Mouse (Mus musculus) urinary bladder, postnatal 25 days (tissue): ENCODE measurements at regions not wholly inside any gene's neighbourhood (a gene's known extent, or its start where the extent isn't known, plus 50 kb on each side); places are given as distances from the start of the nearest gene placed in this dataset.
A peak's percentile ranks its signal among the peaks of the same experiment; 100 is the strongest.

Experiments used
- DNase-seq: peaks from one replicate; pipeline ENCODE4 v3.0.0; 2022; ENCODE audit warnings: low spot score

DNA sequence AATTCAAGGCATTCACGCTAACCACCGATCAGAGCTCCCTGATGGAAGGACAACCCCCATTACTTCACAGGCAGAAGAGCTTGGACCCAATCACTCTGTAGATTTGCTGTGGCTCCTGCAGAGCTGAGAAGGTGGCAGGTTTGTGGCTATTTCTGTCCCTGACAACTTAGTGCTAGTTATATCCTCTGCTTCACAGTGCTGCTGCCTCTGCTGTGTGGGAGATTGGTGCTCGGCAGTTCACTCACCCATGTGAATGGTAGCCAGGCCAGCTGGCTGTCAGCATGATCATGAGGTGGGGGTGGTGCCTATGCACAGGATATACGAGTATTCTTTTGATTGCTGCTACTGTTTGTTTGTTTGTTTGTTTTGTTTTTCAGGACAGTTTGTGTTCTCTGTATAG is 113.9 kb downstream of the Gm10131 start:
- no peak for DNase-seq

DNA sequence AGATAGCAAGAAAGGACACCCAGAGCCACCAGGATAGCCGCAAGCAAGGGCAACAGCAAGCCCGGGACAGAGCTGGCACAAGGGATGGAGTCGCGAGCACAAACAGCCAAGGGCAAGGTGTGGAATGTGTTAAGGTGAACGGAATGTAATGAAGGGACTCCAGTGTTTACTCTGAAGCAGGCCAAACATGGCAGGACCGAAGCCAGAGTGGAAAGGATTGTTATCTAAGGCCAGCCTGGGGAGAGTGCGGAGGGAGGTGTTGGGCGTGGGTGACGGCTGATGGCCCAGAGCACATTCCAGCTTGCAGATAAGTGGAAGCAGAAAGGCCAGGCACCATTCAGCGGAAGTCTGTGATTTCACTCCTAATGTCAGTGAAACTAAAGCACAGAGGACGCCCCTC is 118.6 kb downstream of the Gm10131 start:
- peak; percentile 43 for DNase-seq

DNA sequence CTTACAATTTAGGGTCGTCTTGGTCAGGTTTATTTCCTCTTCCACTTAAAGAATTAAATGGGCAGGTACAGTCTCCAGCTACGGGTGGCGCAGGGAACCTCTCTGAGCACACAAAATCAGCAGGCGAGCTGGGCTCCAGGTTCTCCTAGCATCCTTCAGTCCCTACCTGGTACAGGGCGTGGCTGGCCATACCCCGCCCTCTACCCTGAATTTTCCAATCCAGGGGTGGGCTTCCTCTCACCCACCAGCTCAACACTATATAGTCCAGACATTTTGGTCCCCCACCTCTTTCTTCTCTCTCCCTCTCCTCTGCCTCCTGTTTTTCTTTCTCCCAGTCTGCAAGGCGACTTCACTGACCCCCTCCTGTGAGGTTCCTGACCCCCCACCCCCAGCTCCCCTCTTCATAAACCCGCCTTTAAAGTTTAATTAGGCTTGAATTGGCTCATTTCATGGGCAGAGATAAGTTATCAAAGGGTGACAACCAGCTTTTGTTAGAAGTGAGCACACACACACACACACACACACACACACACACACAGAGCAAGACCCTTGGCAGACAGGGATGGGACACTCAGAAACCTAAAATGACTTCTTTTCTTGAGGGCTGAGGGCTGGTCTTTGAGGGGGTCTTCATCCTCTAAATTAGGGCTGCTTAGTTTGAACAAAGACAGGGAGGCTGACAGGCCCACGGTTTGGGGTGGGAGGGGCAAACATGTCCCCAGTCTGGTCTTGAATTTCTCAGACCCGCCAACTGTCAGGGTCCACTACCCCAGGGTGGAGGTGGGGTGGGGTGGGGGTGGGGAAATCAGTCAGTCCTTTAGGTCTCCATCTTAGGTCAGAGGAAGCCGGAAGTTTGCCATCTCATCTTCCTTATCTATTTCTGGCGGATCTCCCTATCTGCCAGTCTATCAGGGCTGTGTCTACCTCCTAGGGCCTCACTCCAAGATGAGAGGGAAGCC is 119.3 kb downstream of the Gm10131 start:
- no peak for DNase-seq

DNA sequence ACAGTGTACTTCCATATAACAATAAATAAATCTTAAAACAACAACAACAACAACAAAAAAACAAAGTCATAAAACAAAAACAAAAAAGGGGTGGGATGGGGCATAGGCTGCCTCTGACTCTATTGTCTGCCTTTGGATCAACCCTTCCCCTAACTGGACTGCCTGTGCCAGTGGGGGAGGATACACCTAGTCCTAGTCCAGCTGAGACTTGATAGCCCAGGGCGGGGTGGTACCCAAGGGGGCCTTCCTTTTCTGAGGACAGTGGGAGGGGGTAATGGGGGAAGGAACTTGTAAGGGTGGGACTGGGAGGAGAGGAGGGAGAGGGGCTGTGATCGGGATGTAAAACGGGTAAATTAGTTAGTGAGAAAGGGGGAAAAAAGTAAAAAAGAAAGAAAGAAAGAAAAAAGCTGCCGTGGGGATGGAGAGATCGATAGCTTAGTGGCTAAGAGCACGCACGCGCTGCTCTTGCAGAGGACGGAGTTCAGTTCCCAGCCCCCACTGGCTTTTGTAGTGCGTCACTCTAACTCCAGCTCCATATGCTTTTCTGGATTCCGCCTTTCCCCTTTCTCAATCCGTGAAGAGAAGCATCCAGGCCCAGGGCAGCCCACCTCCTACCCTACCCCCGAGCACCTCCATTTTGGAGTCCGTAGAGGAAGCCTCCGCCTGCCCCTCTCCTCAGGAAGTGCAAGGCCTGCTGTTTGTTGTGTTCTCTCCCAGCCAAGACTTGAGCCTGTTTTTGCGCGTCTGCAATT is 120.2 kb downstream of the Gm10131 start:
- no peak for DNase-seq

DNA sequence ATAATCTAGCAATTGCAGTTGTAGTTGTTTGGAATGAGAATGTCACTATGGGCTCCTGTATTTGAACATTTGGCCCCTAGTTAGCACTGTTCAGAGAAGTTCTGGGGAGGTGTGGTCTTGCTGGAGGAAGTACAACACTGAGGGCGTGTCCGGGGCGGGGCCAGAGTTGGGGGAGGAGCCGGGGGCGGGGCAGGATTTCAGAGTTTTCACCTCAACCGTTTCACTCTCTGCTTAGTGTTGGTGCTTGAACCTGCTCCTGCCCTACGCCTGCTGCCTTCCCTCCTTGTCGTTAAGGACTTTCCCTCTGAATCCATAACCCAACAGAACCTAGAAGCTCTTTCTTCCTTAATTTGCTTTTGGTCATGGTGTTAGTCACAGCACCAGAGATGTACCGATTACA is 121.5 kb downstream of the Gm10131 start:
- no peak for DNase-seq

DNA sequence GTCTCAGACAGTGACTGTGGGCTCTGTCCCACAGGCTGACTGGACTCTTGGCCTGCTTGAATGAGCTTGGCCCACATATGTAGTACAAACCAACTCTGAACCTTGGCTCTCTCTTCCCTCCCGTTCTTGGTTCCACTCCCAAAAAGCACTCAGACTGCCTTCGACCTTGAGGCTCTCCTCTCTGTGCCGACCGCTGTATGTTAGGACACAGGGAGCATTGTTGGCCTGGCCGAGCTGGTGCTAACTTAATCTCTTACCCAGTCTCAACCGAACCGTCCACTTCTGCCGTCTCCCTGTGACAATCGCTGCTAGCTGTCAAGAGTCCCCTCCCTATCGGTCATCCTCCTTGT is 123.8 kb downstream of the Gm10131 start:
- no peak for DNase-seq

DNA sequence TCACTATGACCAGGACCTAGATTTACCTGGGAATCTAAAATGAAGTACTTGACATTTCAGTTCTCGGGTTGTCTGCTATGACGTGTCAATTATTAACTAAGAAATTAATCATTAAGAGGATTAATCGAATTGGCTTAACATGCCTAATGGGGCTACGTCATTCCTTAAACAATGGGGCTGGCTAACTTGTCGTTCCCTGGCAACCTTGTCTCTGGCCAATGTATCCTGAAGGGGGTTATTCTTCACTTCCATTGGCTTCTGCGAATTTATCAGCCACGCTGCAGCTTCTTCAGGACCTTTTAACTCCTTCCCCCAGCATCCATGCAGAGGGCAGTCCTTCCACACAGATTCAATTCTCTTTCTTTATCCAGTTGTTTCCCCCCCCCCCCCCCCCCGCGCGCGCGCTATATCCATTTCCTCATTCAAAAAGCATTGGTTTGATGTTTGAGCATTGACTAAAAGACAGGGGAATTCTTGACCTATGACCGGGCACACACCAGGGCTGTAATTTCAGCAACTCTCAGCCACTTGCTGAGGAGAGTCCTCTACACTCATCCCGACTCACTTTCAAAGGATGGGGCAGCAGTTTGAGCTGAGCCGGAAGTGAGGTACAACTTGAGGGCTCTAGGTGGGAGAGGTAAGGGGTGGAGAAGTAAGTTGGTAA is 124.3 kb downstream of the Gm10131 start:
- no peak for DNase-seq

DNA sequence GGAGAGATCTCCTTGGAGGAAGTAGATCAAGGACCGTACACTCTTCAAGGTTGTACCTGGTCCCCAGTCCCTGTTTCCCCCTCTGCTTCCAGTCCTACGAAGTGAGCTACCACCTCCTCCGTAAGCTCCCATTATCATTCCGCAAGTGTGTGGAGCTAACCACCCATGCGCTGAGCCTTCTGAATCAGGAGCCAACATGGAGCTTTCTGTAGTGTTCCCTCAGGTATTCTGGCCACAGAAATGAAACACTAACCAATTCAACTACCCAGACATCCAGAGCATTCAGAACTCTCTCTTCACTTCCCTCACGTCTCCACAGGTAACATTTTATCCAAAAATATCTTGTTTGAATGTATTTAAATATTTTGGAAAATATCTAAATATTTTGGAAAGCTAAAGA is 124.9 kb downstream of the Gm10131 start:
- DNase-seq, result no peak

DNA sequence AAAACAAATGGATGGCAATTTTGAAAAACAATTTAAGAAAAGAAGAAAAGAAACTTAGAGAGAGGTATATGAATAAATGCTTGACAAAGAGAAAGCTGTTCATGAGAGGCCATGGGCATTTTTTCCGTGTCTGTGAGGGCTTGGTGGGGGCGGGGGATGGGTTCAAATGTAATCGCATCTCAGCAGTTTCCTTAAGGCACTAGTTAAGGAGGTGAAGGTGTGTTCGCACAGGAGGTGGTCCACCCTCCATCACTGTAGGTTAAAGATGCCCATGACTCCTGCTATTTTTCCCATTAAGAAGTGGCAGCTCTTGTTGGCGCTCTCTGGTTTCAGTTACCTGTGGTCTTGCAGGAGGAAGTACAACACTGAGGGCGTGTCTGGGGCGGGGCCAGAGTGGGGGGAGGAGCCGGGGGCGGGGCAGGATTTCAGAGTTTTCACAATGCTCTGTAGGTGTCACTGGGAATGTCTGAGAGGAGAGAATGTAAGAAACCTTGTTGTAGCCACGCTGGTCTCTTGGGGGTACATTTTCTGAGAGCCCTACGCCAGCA is 126.0 kb downstream of the Gm10131 start:
- no peak for DNase-seq

DNA sequence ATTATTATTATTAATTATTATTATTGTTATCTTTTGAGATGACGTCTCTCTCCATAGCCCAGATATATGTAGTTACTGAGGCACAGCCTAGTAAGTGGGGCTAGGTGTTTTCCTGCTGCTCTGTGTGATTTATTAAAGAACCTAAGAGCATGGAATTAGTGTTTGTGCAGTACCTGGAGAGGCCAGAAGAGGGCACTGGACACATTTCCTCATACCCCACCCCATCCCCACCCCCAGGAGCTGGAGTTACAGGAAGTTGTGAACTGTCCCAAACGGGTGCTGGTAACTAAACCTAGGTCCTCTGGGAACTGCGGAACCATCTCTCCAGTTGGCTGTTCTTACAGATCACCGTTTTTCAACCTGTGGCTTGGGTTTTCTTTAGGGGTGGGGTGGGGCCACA is 129.9 kb downstream of the Gm10131 start:
- no peak for DNase-seq

DNA sequence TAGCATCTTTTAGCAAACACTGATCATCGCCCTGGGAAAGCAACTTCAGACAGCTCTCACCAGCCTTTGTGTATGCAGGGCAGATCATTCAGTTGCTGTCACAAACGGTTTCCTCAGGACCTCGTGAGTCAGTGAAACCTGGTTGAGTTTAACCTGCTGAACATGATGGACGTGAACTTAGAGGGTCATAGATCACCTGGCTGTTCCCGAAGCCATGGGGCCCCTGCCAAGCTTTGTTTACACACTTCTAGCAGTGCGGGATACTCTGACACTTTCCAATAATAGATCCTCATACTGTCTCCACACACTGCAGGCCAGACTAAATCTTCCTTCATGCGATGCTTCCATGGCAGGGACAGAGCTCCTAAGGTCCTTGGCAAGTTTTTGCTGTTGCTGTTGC is 130.5 kb downstream of the Gm10131 start:
- DNase-seq, result no peak
